Mouse (Mus musculus): Measurements from ENCODE around the gene Sacs. TPM values are rescaled to one million over a fixed set of nuclear protein-coding genes. Genes with fewer than 3 reads are reported as not detected.
A peak's percentile ranks its signal among the peaks of the same experiment; 100 is the strongest.
"Not testable (repeated sequence)": the region's sequence is repeated elsewhere in the genome, so short reads cannot be mapped to it uniquely, and the experiment has no call there.

Sacs gene
- polyA plus RNA-seq, 1 experiment from 2014 or later = 6.9 TPM

- Histone ChIP-seq H3K36me3 (no peaks in the 10 kb centered on the region), H3K4me2 (no peak overlapping the region), H3K27ac (replicated peaks) (no peak overlapping the region), H3K9me3 (no peaks in the 10 kb centered on the region), H3K9ac (no peak overlapping the region), H3K4me3 (no peak overlapping the region), H3K4me1 (replicated peaks) (peaks cover 3% of the 10 kb centered on the region), H3K27me3 (no peaks in the 10 kb centered on the region)
- 89% methylated on average over 1 of the region's 1 CpGs for WGBS
- ATAC-seq (ENCODE audit: low FRiP score, low read depth) = no peak
These were observed 5.7 kb upstream of the Sacs start for GRCm38 (mm10) chr14:61132556-61132955.

- 32% methylated on average over 5 of the region's 5 CpGs for WGBS
- H3K4me2 ChIP-seq = no peak overlapping the region
- no peak for ATAC-seq (ENCODE audit: low FRiP score, low read depth)
These were observed 3.8 kb upstream of the Sacs start for GRCm38 (mm10) chr14:61134381-61135030.

GRCm38 (mm10) chr14:61137410-61137809 lies 847 bp upstream of the Sacs start:
- Histone ChIP-seq H3K9me3 (no peaks in the 10 kb centered on the region), H3K36me3 (no peaks in the 10 kb centered on the region), H3K9ac (no peak overlapping the region), H3K4me3 (no peak overlapping the region), H3K4me2 (no peak overlapping the region; the same call in 1 of the 2 replicates), H3K4me1 (replicated peaks) (peaks cover 26% of the 10 kb centered on the region), H3K27me3 (no peaks in the 10 kb centered on the region), H3K27ac (replicated peaks) (no peak overlapping the region)
- 64% methylated on average over 5 of the region's 5 CpGs for WGBS
- ATAC-seq (ENCODE audit: low FRiP score, low read depth) = no peak

More at GRCm38 (mm10) chr14:61134381-61135030, 3.8 kb upstream of the Sacs start:
- peaks cover 15% of the 10 kb centered on the region for H3K4me1 ChIP-seq (replicated peaks)
- no peak overlapping the region for H3K4me3 ChIP-seq
- H3K27ac ChIP-seq (replicated peaks) = no peak overlapping the region
- no peaks in the 10 kb centered on the region for H3K9me3 ChIP-seq
- no peaks in the 10 kb centered on the region for H3K27me3 ChIP-seq
- no peak overlapping the region for H3K9ac ChIP-seq
- no peaks in the 10 kb centered on the region for H3K36me3 ChIP-seq

GRCm38 (mm10) chr14:61138727-61139067 lies 440 bp downstream of the Sacs start:
- peak overlapping the region; percentile 59 for H3K4me2 ChIP-seq
- 14% methylated on average over 8 of the region's 8 CpGs for WGBS
- ATAC-seq (ENCODE audit: low FRiP score, low read depth) = no peak

GRCm38 (mm10) chr14:61143358-61143757 lies 5.1 kb downstream of the Sacs start:
- Histone ChIP-seq H3K27ac (replicated peaks) (no peak overlapping the region), H3K27me3 (no peaks in the 10 kb centered on the region), H3K9me3 (no peaks in the 10 kb centered on the region), H3K9ac (no peak overlapping the region), H3K4me3 (no peak overlapping the region), H3K4me1 (replicated peaks) (peaks cover 16% of the 10 kb centered on the region), H3K36me3 (no peaks in the 10 kb centered on the region), H3K4me2 (no peak overlapping the region)
- no peak for ATAC-seq (ENCODE audit: low FRiP score, low read depth)
- WGBS = 75% methylated on average over 8 of the region's 8 CpGs

More at GRCm38 (mm10) chr14:61138727-61139067, 440 bp downstream of the Sacs start:
- Histone ChIP-seq H3K9me3 (no peaks in the 10 kb centered on the region), H3K27me3 (no peaks in the 10 kb centered on the region), H3K9ac (peak overlapping the region; percentile 79), H3K4me3 (peak overlapping the region; percentile 56), H3K36me3 (no peaks in the 10 kb centered on the region), H3K4me1 (replicated peaks) (peaks cover 26% of the 10 kb centered on the region), H3K27ac (replicated peaks) (peak overlapping the region; percentile 79)

- Histone ChIP-seq H3K9me3 (no peaks in the 10 kb centered on the region), H3K27ac (replicated peaks) (no peak overlapping the region), H3K4me2 (no peak overlapping the region), H3K36me3 (no peaks in the 10 kb centered on the region), H3K27me3 (no peaks in the 10 kb centered on the region), H3K4me3 (no peak overlapping the region), H3K4me1 (replicated peaks) (peaks cover 16% of the 10 kb centered on the region), H3K9ac (no peak overlapping the region)
- no peak for ATAC-seq (ENCODE audit: low FRiP score, low read depth)
- WGBS = 40% methylated on average over 11 of the region's 11 CpGs
These were observed 5.6 kb downstream of the Sacs start for GRCm38 (mm10) chr14:61143869-61144268.

GRCm38 (mm10) chr14:61150416-61150815 lies 12.2 kb downstream of the Sacs start:
- WGBS = 94% methylated on average over 13 of the region's 13 CpGs
- H3K27ac ChIP-seq (replicated peaks); H3K36me3 ChIP-seq; H3K4me2 ChIP-seq; ATAC-seq (ENCODE audit: low FRiP score, low read depth); H3K4me3 ChIP-seq; H3K27me3 ChIP-seq; H3K9ac ChIP-seq; H3K9me3 ChIP-seq; H3K4me1 ChIP-seq (replicated peaks): not testable (repeated sequence)

GRCm38 (mm10) chr14:61154900-61155585 lies 16.8 kb downstream of the Sacs start:
- Histone ChIP-seq H3K36me3 (no peaks in the 10 kb centered on the region), H3K4me2 (no peak overlapping the region), H3K27ac (replicated peaks) (no peak overlapping the region), H3K4me3 (no peak overlapping the region), H3K9me3 (no peaks in the 10 kb centered on the region), H3K4me1 (replicated peaks) (no peaks in the 10 kb centered on the region), H3K9ac (no peak overlapping the region), H3K27me3 (no peaks in the 10 kb centered on the region)
- ATAC-seq (ENCODE audit: low FRiP score, low read depth) = peak; percentile 80
- WGBS = 76% methylated on average over 6 of the region's 6 CpGs

- H3K4me3 ChIP-seq = no peak overlapping the region
- ATAC-seq (ENCODE audit: low FRiP score, low read depth) = no peak
These were observed 17.4 kb downstream of the Sacs start for GRCm38 (mm10) chr14:61155687-61156086.

GRCm38 (mm10) chr14:61157426-61157825 lies 19.2 kb downstream of the Sacs start:
- H3K4me1 ChIP-seq (replicated peaks); H3K27ac ChIP-seq (replicated peaks); H3K4me2 ChIP-seq; H3K36me3 ChIP-seq; H3K9me3 ChIP-seq; H3K4me3 ChIP-seq; H3K9ac ChIP-seq; H3K27me3 ChIP-seq; ATAC-seq (ENCODE audit: low FRiP score, low read depth): not testable (repeated sequence)
- WGBS = 79% methylated on average over 7 of the region's 7 CpGs

More at GRCm38 (mm10) chr14:61155687-61156086, 17.4 kb downstream of the Sacs start:
- no peak overlapping the region for H3K4me2 ChIP-seq
- H3K27me3 ChIP-seq = no peaks in the 10 kb centered on the region
- H3K4me1 ChIP-seq (replicated peaks) = no peaks in the 10 kb centered on the region
- no peak overlapping the region for H3K9ac ChIP-seq
- no peaks in the 10 kb centered on the region for H3K9me3 ChIP-seq
- H3K27ac ChIP-seq (replicated peaks) = no peak overlapping the region
- no peaks in the 10 kb centered on the region for H3K36me3 ChIP-seq

- Histone ChIP-seq H3K36me3 (no peaks in the 10 kb centered on the region), H3K9ac (no peak overlapping the region), H3K4me1 (replicated peaks) (no peaks in the 10 kb centered on the region), H3K4me3 (no peak overlapping the region), H3K27ac (replicated peaks) (no peak overlapping the region), H3K27me3 (no peaks in the 10 kb centered on the region), H3K9me3 (no peaks in the 10 kb centered on the region), H3K4me2 (no peak overlapping the region)
- ATAC-seq (ENCODE audit: low FRiP score, low read depth) = no peak
- 69% methylated on average over 1 of the region's 1 CpGs for WGBS
These were observed 22.7 kb downstream of the Sacs start for GRCm38 (mm10) chr14:61160920-61161319.

- Histone ChIP-seq H3K4me1 (replicated peaks) (no peaks in the 10 kb centered on the region), H3K4me2 (no peak overlapping the region), H3K27ac (replicated peaks) (no peak overlapping the region), H3K4me3 (no peak overlapping the region), H3K36me3 (no peaks in the 10 kb centered on the region), H3K27me3 (no peaks in the 10 kb centered on the region), H3K9ac (no peak overlapping the region), H3K9me3 (no peaks in the 10 kb centered on the region)
- WGBS = 75% methylated on average over 10 of the region's 10 CpGs
- no peak for ATAC-seq (ENCODE audit: low FRiP score, low read depth)
These were observed 23.4 kb downstream of the Sacs start for GRCm38 (mm10) chr14:61161367-61162334.

Measured in hindbrain, embryonic 15.5 days (tissue).